Mouse (Mus musculus) olfactory bulb, adult 2 months (tissue): Measurements from ENCODE around the gene Ipo13. TPM values are rescaled to one million over a fixed set of nuclear protein-coding genes. Genes with fewer than 3 reads are reported as not detected.
A peak's percentile ranks its signal among the peaks of the same experiment; 100 is the strongest.

Experiments
- H3K27ac ChIP-seq: fragments of 200-500 bp; 2 replicates; pipeline ENCODE4 v1.5.1; 2012; ENCODE audit warnings: low read depth, low read length; ENCODE audit not compliant: insufficient read depth
- H3K4me1 ChIP-seq: fragments of 200-500 bp; 2 replicates; pipeline ENCODE4 v1.6.1; 2012; ENCODE audit warnings: low read length; ENCODE audit not compliant: control insufficient read depth, insufficient read depth
- H3K4me3 ChIP-seq: fragments of 200-500 bp; 2 replicates; pipeline ENCODE4 v1.5.1; 2012; ENCODE audit warnings: mild to moderate bottlenecking, low read depth, low read length, moderate library complexity; ENCODE audit not compliant: insufficient read depth
- CTCF ChIP-seq: fragments of 200-500 bp; IDR thresholded peaks from 2 replicates; pipeline ENCODE4 v1.5.1; 2012; ENCODE audit warnings: low read depth, mild to moderate bottlenecking, low read length, moderate library complexity; ENCODE audit not compliant: insufficient read depth
- POLR2A ChIP-seq: fragments of 200-500 bp; IDR thresholded peaks from 2 replicates; pipeline ENCODE4 v1.6.1; 2012; ENCODE audit warnings: mild to moderate bottlenecking, low read depth, low read length, moderate library complexity; ENCODE audit not compliant: insufficient read depth
- WGBS: fragments of 180-500 bp; shearing (Covaris S2); methylation state at CpG from one replicate; pipeline ENCODE4 v1.1.7; 2018; 5-methylcytosine and 5-hydroxymethylcytosine counted together
- polyA plus RNA-seq: library from polyadenylated mRNA; stranded (reverse); fragments of >200 nt; gene quantifications from 2 replicates; pipeline ENCODE4 v1.2.4, GENCODE M21; 2012; ENCODE audit warnings: low replicate concordance; ENCODE audit not compliant: missing spikeins, insufficient read depth, insufficient read length

Gene Ipo13
- polyA plus RNA-seq, 1 experiment, result not detected

DNA sequence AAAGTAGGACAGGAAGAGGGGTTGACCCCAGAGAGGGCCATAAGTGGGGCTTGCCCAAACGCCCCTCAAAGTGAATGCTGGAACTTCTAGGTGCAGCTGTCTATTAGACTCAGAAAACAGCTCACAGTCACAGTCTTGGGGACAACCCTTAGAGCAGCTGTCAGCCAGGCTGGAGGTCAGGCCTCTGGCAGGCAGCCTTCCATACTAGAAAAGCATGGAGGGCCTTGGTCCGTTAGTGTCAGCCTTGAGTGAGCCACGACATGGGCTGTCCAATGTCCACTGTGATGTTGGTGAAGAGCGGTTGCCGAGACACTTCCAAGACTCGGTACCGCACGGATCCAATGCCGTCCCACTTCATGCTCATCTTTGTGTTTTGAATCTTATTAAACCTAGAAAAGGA is 41.2 kb downstream of the Ipo13 start:
- Histone ChIP-seq H3K4me3 (no peak overlapping the region), H3K4me1 (no peaks in the 10 kb centered on the region), H3K27ac (no peak overlapping the region)
- 96% methylated on average over 9 of the region's 9 CpGs for WGBS
- TF ChIP-seq CTCF (no peak), POLR2A (no peak)

DNA sequence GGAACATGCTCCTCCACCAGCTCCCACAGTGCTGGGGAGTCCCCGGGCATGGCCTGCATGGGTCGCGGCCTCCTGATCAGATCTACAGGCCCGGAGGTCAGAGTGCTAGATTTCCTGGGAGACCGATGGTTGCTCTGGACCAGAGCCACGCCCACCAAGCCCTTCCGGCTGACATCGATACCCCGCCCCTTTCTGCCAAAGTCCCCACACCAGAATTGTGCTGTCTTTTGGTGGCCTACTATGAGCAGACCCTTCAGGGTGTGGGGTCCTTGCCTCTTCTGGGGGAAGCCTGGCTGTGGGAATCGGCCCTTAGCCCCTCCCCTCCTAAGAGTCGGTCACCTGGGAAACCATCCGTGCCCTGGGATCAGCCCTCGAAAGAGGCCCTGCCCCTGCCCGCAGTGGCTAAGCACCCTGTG is 42.3 kb downstream of the Ipo13 start, which contains the start of gene Ccdc24:
Gene Ccdc24 (minus strand): TSS at position 87 of the 416 bp plus-strand sequence.
- H3K4me3 ChIP-seq, result no peak within 1 kb of the TSS
- TF ChIP-seq CTCF (no peak), POLR2A (no peak)
- WGBS, result 20% methylated on average over 14 of the region's 14 CpGs
- H3K4me1 ChIP-seq, result no peaks in the 10 kb centered on the region
- H3K27ac ChIP-seq, result no peak within 1 kb of the TSS

- H3K4me3 ChIP-seq, result no peak overlapping the region
- H3K27ac ChIP-seq, result no peak overlapping the region
- no peak for TF ChIP-seq CTCF
- no peak for TF ChIP-seq POLR2A
- WGBS, result 86% methylated on average over 7 of the region's 7 CpGs
- H3K4me1 ChIP-seq, result no peaks in the 10 kb centered on the region
Observed at GRCm38 (mm10) chr4:117871787-117872186, 43.0 kb downstream of the Ipo13 start.

GRCm38 (mm10) chr4:117870437-117870836 is 44.4 kb downstream of the Ipo13 start:
- Histone ChIP-seq H3K4me1 (peaks cover 5% of the 10 kb centered on the region; the same call in 1 of the 2 replicates), H3K4me3 (no peak overlapping the region), H3K27ac (no peak overlapping the region)
- TF ChIP-seq POLR2A (no peak), CTCF (no peak)
- 81% methylated on average over 1 of the region's 1 CpGs for WGBS

- Histone ChIP-seq H3K4me1 (peaks cover 5% of the 10 kb centered on the region; the same call in 1 of the 2 replicates), H3K27ac (no peak overlapping the region), H3K4me3 (no peak overlapping the region)
- TF ChIP-seq CTCF (no peak), POLR2A (no peak)
- WGBS, result 77% methylated on average over 9 of the region's 9 CpGs
Observed at GRCm38 (mm10) chr4:117869317-117869716, 45.5 kb downstream of the Ipo13 start.

DNA sequence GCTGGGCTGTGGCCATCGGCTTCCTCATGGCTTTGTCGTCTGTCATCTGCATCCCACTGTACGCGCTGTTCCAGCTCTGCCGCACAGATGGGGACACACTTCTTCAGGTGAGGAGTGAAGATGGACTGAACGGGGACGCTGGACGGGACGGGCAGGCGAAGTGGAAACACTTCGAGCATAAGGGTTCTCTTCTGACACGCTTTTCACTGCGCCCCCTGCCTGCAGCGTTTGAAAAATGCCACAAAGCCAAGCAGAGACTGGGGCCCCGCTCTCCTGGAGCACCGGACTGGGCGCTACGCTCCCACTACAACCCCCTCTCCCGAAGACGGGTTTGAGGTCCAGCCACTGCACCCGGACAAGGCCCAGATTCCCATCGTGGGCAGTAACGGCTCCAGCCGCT is 47.0 kb downstream of the Ipo13 start:
- Histone ChIP-seq H3K4me3 (no peak overlapping the region), H3K27ac (no peak overlapping the region), H3K4me1 (peaks cover 6% of the 10 kb centered on the region; the same call in 1 of the 2 replicates)
- WGBS, result 24% methylated on average over 24 of the region's 24 CpGs
- TF ChIP-seq CTCF, result peak; percentile 73
- TF ChIP-seq POLR2A, result no peak

- H3K4me1 ChIP-seq, result peaks cover 8% of the 10 kb centered on the region
- TF ChIP-seq POLR2A (no peak), CTCF (no peak)
- WGBS, result 82% methylated on average over 6 of the region's 6 CpGs
- no peak overlapping the region for H3K27ac ChIP-seq
- H3K4me3 ChIP-seq, result no peak overlapping the region
Observed at GRCm38 (mm10) chr4:117867000-117867399, 47.8 kb downstream of the Ipo13 start.

DNA sequence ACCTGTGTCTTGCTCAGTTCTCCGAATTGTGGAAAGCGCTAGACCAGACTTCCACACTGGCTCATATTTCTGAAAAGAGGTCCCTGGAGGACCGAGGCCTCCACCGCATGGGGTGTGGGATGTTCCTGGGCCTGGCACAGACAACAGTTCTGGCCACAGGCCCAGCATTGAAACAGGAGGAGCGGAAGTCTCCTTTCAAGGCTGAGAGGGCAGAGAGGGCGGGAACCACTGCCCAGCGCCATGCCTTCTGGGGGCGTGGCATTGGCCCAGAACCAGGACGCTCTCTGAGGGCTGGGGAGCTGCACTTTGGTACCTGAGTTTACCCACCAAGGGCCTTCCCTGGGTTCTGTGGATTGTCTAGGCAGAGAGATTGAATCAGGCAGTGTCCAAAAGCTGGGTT is 48.7 kb downstream of the Ipo13 start:
- 57% methylated on average over 9 of the region's 9 CpGs for WGBS
- Histone ChIP-seq H3K4me1 (peaks cover 8% of the 10 kb centered on the region), H3K4me3 (no peak overlapping the region), H3K27ac (no peak overlapping the region)
- TF ChIP-seq CTCF (no peak), POLR2A (no peak)

GRCm38 (mm10) chr4:117862823-117863222 is 52.0 kb downstream of the Ipo13 start:
- Histone ChIP-seq H3K4me3 (no peak overlapping the region), H3K27ac (no peak overlapping the region), H3K4me1 (peaks cover 8% of the 10 kb centered on the region)
- 55% methylated on average over 4 of the region's 4 CpGs for WGBS
- TF ChIP-seq POLR2A, result no peak
- TF ChIP-seq CTCF, result no peak

- peaks cover 6% of the 10 kb centered on the region for H3K4me1 ChIP-seq
- no peak overlapping the region for H3K4me3 ChIP-seq
- TF ChIP-seq CTCF (no peak), POLR2A (no peak)
- H3K27ac ChIP-seq, result no peak overlapping the region
- 49% methylated on average over 9 of the region's 9 CpGs for WGBS
Observed at GRCm38 (mm10) chr4:117860570-117860969, 54.2 kb downstream of the Ipo13 start.
